Mouse (Mus musculus): ENCODE measurements at regions not wholly inside any gene's neighbourhood (a gene's known extent, or its start where the extent isn't known, plus 50 kb on each side); places are given as distances from the start of the nearest gene placed in this dataset.

- DNase-seq (ENCODE audit: low spot score in 2 of 2): no peak
These were observed 79.0 kb upstream of the Jade1 start for GRCm38 (mm10) chr3:41476516-41476915.

- DNase-seq (ENCODE audit: low spot score in 2 of 2): no peak
These were observed 82.9 kb upstream of the Jade1 start for GRCm38 (mm10) chr3:41472586-41472985.

- DNase-seq (ENCODE audit: low spot score in 2 of 2): no peak
These were observed 86.4 kb upstream of the Jade1 start for GRCm38 (mm10) chr3:41469106-41469505.

- no peak for DNase-seq (ENCODE audit: low spot score in 2 of 2)
These were observed 87.7 kb upstream of the Jade1 start for GRCm38 (mm10) chr3:41467857-41468256.

GRCm38 (mm10) chr3:41465893-41466292 lies 89.6 kb upstream of the Jade1 start:
- DNase-seq (ENCODE audit: low spot score in 2 of 2): no peak

- no peak for DNase-seq (ENCODE audit: low spot score in 2 of 2)
These were observed 92.4 kb upstream of the Jade1 start for GRCm38 (mm10) chr3:41462953-41463644.

GRCm38 (mm10) chr3:41460131-41460530 lies 95.4 kb upstream of the Jade1 start:
- DNase-seq (ENCODE audit: low spot score in 2 of 2): no peak

- DNase-seq (ENCODE audit: low spot score in 2 of 2): no peak
These were observed 97.4 kb upstream of the Jade1 start for GRCm38 (mm10) chr3:41458156-41458555.

- DNase-seq (ENCODE audit: low spot score in 2 of 2): no peak
These were observed 102.0 kb upstream of the Jade1 start for GRCm38 (mm10) chr3:41453525-41453924.

GRCm38 (mm10) chr3:41452716-41453090 lies 102.8 kb upstream of the Jade1 start:
- no peak for DNase-seq (ENCODE audit: low spot score in 2 of 2)

- no peak for DNase-seq (ENCODE audit: low spot score in 2 of 2)
These were observed 103.4 kb upstream of the Jade1 start for GRCm38 (mm10) chr3:41452020-41452715.

- no peak for DNase-seq (ENCODE audit: low spot score in 2 of 2)
These were observed 104.8 kb upstream of the Jade1 start for GRCm38 (mm10) chr3:41450696-41451095.

- no peak for DNase-seq (ENCODE audit: low spot score in 2 of 2)
These were observed 111.2 kb upstream of the Jade1 start for GRCm38 (mm10) chr3:41444243-41444753.

GRCm38 (mm10) chr3:41436238-41436637 lies 119.3 kb upstream of the Jade1 start:
- no peak for DNase-seq (ENCODE audit: low spot score in 2 of 2)

- DNase-seq (ENCODE audit: low spot score in 2 of 2): no peak
These were observed 122.4 kb upstream of the Jade1 start for GRCm38 (mm10) chr3:41433106-41433505.

- DNase-seq (ENCODE audit: low spot score in 2 of 2): no peak
These were observed 123.2 kb upstream of the Jade1 start for GRCm38 (mm10) chr3:41432376-41432775.

- DNase-seq (ENCODE audit: low spot score in 2 of 2): no peak
These were observed 125.3 kb upstream of the Jade1 start for GRCm38 (mm10) chr3:41430191-41430590.

- DNase-seq (ENCODE audit: low spot score in 2 of 2): no peak
These were observed 128.6 kb upstream of the Jade1 start for GRCm38 (mm10) chr3:41426946-41427345.

GRCm38 (mm10) chr3:41425863-41426262 lies 129.7 kb upstream of the Jade1 start:
- DNase-seq (ENCODE audit: low spot score in 2 of 2): no peak

GRCm38 (mm10) chr3:41424142-41424939 lies 131.2 kb upstream of the Jade1 start:
- DNase-seq (ENCODE audit: low spot score in 2 of 2): no peak

- DNase-seq (ENCODE audit: low spot score in 2 of 2): no peak
These were observed 131.9 kb upstream of the Jade1 start for GRCm38 (mm10) chr3:41423630-41424029.
